Mouse (Mus musculus) C2C12 (cell line): ENCODE data around the gene AI467606. TPM values are rescaled to one million over a fixed set of nuclear protein-coding genes. Genes with fewer than 3 reads are reported as not detected.

ENCODE experiments used
- H3K27me3 ChIP-seq: one replicate; pipeline ENCODE4 v1.6.1; 2011; ENCODE audit not compliant: control insufficient read depth, insufficient read depth, insufficient read length
- H3K36me3 ChIP-seq: one replicate; pipeline ENCODE4 v1.6.1; 2011; ENCODE audit not compliant: control insufficient read depth, insufficient read depth
- H3K4me3 ChIP-seq: one replicate; pipeline ENCODE4 v1.5.1; 2011; ENCODE audit warnings: mild to moderate bottlenecking, control low read depth; ENCODE audit not compliant: poor library complexity, insufficient read depth, severe bottlenecking
- H3K79me2 ChIP-seq: one replicate; pipeline ENCODE4 v1.6.1; 2011; ENCODE audit not compliant: control insufficient read depth, insufficient read depth
- H3K79me3 ChIP-seq: one replicate; pipeline ENCODE4 v1.6.1; 2011; ENCODE audit warnings: low read depth, control low read depth
- H3ac ChIP-seq: one replicate; pipeline ENCODE3; 2011; ENCODE audit warnings: low read depth; ENCODE audit not compliant: control insufficient read depth, insufficient read length
- CEBPB ChIP-seq: IDR thresholded peaks from one replicate; pipeline ENCODE4 v1.6.1; 2011; ENCODE audit warnings: low read depth, mild to moderate bottlenecking, control low read depth, moderate library complexity
- CTCF ChIP-seq: IDR thresholded peaks from one replicate; pipeline ENCODE4 v1.5.1; 2011; ENCODE audit not compliant: control insufficient read depth, insufficient read depth, insufficient read length
- FOSL1 ChIP-seq: IDR thresholded peaks from one replicate; pipeline ENCODE4 v1.8.0; 2011; ENCODE audit warnings: mild to moderate bottlenecking, low read length; ENCODE audit not compliant: poor library complexity, insufficient read depth, severe bottlenecking
- MAX ChIP-seq: IDR thresholded peaks from one replicate; pipeline ENCODE4 v1.6.1; 2011; ENCODE audit warnings: mild to moderate bottlenecking, control low read depth
- MYOD1 ChIP-seq: IDR thresholded peaks from one replicate; pipeline ENCODE4 v1.6.1; 2011; ENCODE audit warnings: low read depth; ENCODE audit not compliant: control insufficient read depth, insufficient read length
- MYOG ChIP-seq: IDR thresholded peaks from one replicate; pipeline ENCODE4 v1.6.1; 2011; ENCODE audit not compliant: control insufficient read depth, insufficient read length; ENCODE audit errors: extremely low read depth
- USF1 ChIP-seq: IDR thresholded peaks from one replicate; pipeline ENCODE4 v1.6.1; 2011; ENCODE audit warnings: low read depth, mild to moderate bottlenecking, control low read depth, moderate library complexity
- polyA plus RNA-seq: library from polyadenylated mRNA; unstranded; fragments of >200 nt; fragmentation: generic; extraction: Trizol; gene quantifications from one replicate; pipeline ENCODE4 v1.2.1, GENCODE M21; 2012; ENCODE audit warnings: missing spikeins

AI467606 gene
- polyA plus RNA-seq, 1 experiment: 34.0 TPM

- Histone ChIP-seq H3K4me3 (no peak overlapping the region), H3K79me2 (no peaks in the 10 kb centered on the region), H3ac (no peak overlapping the region), H3K36me3 (no peaks in the 10 kb centered on the region), H3K79me3 (no peaks in the 10 kb centered on the region), H3K27me3 (peaks cover 3% of the 10 kb centered on the region)
- TF ChIP-seq FOSL1: no peak
- no peak for TF ChIP-seq MAX
- TF ChIP-seq MYOD1: no peak
- no peak for TF ChIP-seq CTCF
- no peak for TF ChIP-seq MYOG
- no peak for TF ChIP-seq USF1
- no peak for TF ChIP-seq CEBPB
These were observed 27.7 kb downstream of the AI467606 start for GRCm38 (mm10) chr7:127118671-127119445.

GRCm38 (mm10) chr7:127121061-127121910, 30.1 kb downstream of the AI467606 start:
- TF ChIP-seq MYOD1 (no peak), CTCF (no peak)
- H3ac ChIP-seq: no peak overlapping the region
- H3K79me3 ChIP-seq: no peaks in the 10 kb centered on the region
- no peaks in the 10 kb centered on the region for H3K36me3 ChIP-seq
- H3K27me3 ChIP-seq: peaks cover 3% of the 10 kb centered on the region
- no peaks in the 10 kb centered on the region for H3K79me2 ChIP-seq
- H3K4me3 ChIP-seq: no peak overlapping the region

- Histone ChIP-seq H3K79me3 (no peaks in the 10 kb centered on the region), H3ac (no peak within 1 kb of the TSS), H3K79me2 (no peaks in the 10 kb centered on the region), H3K4me3 (no peak within 1 kb of the TSS), H3K27me3 (peaks cover 3% of the 10 kb centered on the region), H3K36me3 (no peaks in the 10 kb centered on the region)
- no peak for TF ChIP-seq USF1
- no peak for TF ChIP-seq CTCF
- no peak for TF ChIP-seq MYOD1
- no peak for TF ChIP-seq CEBPB
- TF ChIP-seq FOSL1: no peak
- no peak for TF ChIP-seq MYOG
- no peak for TF ChIP-seq MAX
These were observed 30.7 kb downstream of the AI467606 start, which contains the start of gene Qprt for GRCm38 (mm10) chr7:127121911-127122270. TSS of gene Qprt (minus strand) at chr7:127122226.

GRCm38 (mm10) chr7:127129638-127130037, 38.5 kb downstream of the AI467606 start:
- Histone ChIP-seq H3K79me2 (no peaks in the 10 kb centered on the region), H3K27me3 (no peaks in the 10 kb centered on the region), H3K36me3 (no peaks in the 10 kb centered on the region), H3K79me3 (no peaks in the 10 kb centered on the region), H3K4me3 (no peak overlapping the region), H3ac (no peak overlapping the region)
- TF ChIP-seq MYOD1 (no peak), MAX (no peak), CTCF (no peak), FOSL1 (no peak), USF1 (no peak), CEBPB (no peak), MYOG (no peak)

- no peak for TF ChIP-seq MYOG
- TF ChIP-seq MAX: no peak
- no peak for TF ChIP-seq MYOD1
- no peak for TF ChIP-seq USF1
- no peak for TF ChIP-seq CEBPB
- no peak for TF ChIP-seq FOSL1
- no peak for TF ChIP-seq CTCF
- H3K27me3 ChIP-seq: no peaks in the 10 kb centered on the region
- H3K36me3 ChIP-seq: no peaks in the 10 kb centered on the region
- no peak overlapping the region for H3ac ChIP-seq
- H3K79me2 ChIP-seq: no peaks in the 10 kb centered on the region
- H3K79me3 ChIP-seq: no peaks in the 10 kb centered on the region
- H3K4me3 ChIP-seq: no peak overlapping the region
These were observed 42.0 kb downstream of the AI467606 start for GRCm38 (mm10) chr7:127133125-127133524.
